Mouse (Mus musculus) brain, embryonic 14.5 days (tissue): ENCODE data around the gene Smo.

Experiments
- CTCF ChIP-seq: fragments of 200-500 bp; IDR thresholded peaks from 2 replicates; pipeline ENCODE4 v1.5.1; 2012; ENCODE audit warnings: inconsistent platforms, mild to moderate bottlenecking, moderate library complexity, borderline replicate concordance; ENCODE audit not compliant: insufficient read depth, insufficient read length; ENCODE audit errors: extremely low read depth
- POLR2A ChIP-seq: fragments of 200-500 bp; IDR thresholded peaks from 2 replicates; pipeline ENCODE4 v1.6.1; 2012; ENCODE audit warnings: mild to moderate bottlenecking, inconsistent platforms, borderline replicate concordance; ENCODE audit not compliant: poor library complexity, insufficient read depth, insufficient read length, severe bottlenecking; ENCODE audit errors: extremely low read depth

- TF ChIP-seq CTCF (no peak), POLR2A (peak; percentile 65; the same call in 1 of the 2 replicates)
These were observed 32.7 kb downstream of the Smo start, which contains the start of gene Ahcyl2 for GRCm38 (mm10) chr6:29767813-29768660.
